Mouse (Mus musculus): ENCODE results near the gene Usp35. TPM values are rescaled to one million over a fixed set of nuclear protein-coding genes. Genes with fewer than 3 reads are reported as not detected.

The Usp35 gene
- total and polyA plus RNA-seq, 2 experiments from 2014 or later, result 3.8 to 15.0 TPM

GRCm38 (mm10) chr7:97296986-97297385 is 34.8 kb downstream of the Usp35 start:
- Histone ChIP-seq H3K27me3 (ENCODE audit: insufficient read depth, low read length) (no peaks in the 10 kb centered on the region), H3K4me1 (ENCODE audit: insufficient read depth) (no peaks in the 10 kb centered on the region), H3K27ac (ENCODE audit: low read depth, low read length) (no peak overlapping the region), H3K9me3 (ENCODE audit: low read length) (no peaks in the 10 kb centered on the region), H3K36me3 (ENCODE audit: insufficient read depth) (peaks cover 17% of the 10 kb centered on the region; the same call in 1 of the 2 replicates), H3K4me2 (ENCODE audit: low read depth) (no peak overlapping the region), H3K9ac (no peak overlapping the region), H3K4me3 (ENCODE audit: low read depth, low read length) (no peak overlapping the region)
- TF ChIP-seq CTCF (IDR thresholded peaks at IDR 0.05; ENCODE audit: low read depth), result no peak
- no peak for DNase-seq
- 49% methylated on average over 2 of the region's 2 CpGs for whole genome bisulfite sequencing
- ATAC-seq, result no peak

GRCm38 (mm10) chr7:97271068-97271467 is 60.8 kb downstream of the Usp35 start:
- H3K27ac ChIP-seq (ENCODE audit: low read depth, low read length), result no peak overlapping the region
- no peaks in the 10 kb centered on the region for H3K27me3 ChIP-seq (ENCODE audit: insufficient read depth, low read length)
- no peak for ATAC-seq
- H3K4me3 ChIP-seq (ENCODE audit: low read depth, low read length), result no peak overlapping the region
- DNase-seq, result no peak
- no peak overlapping the region for H3K4me2 ChIP-seq (ENCODE audit: low read depth)
- H3K9me3 ChIP-seq (ENCODE audit: low read length), result no peaks in the 10 kb centered on the region
- TF ChIP-seq CTCF (IDR thresholded peaks at IDR 0.05; ENCODE audit: low read depth), result no peak
- WGBS, result 82% methylated on average over 1 of the region's 1 CpGs
- H3K36me3 ChIP-seq (ENCODE audit: insufficient read depth), result no peaks in the 10 kb centered on the region
- no peaks in the 10 kb centered on the region for H3K4me1 ChIP-seq (ENCODE audit: insufficient read depth)
- H3K9ac ChIP-seq, result no peak overlapping the region

GRCm38 (mm10) chr7:97270367-97270766 is 61.5 kb downstream of the Usp35 start:
- Histone ChIP-seq H3K9ac (no peak overlapping the region), H3K4me2 (ENCODE audit: low read depth) (no peak overlapping the region), H3K4me1 (ENCODE audit: insufficient read depth) (no peaks in the 10 kb centered on the region), H3K27me3 (ENCODE audit: insufficient read depth, low read length) (no peaks in the 10 kb centered on the region), H3K4me3 (ENCODE audit: low read depth, low read length) (no peak overlapping the region), H3K36me3 (ENCODE audit: insufficient read depth) (no peaks in the 10 kb centered on the region), H3K27ac (ENCODE audit: low read depth, low read length) (no peak overlapping the region), H3K9me3 (ENCODE audit: low read length) (no peaks in the 10 kb centered on the region)
- no peak for TF ChIP-seq CTCF (IDR thresholded peaks at IDR 0.05; ENCODE audit: low read depth)
- DNase-seq (no peak), ATAC-seq (no peak)

GRCm38 (mm10) chr7:97262541-97262940 is 69.3 kb downstream of the Usp35 start:
- TF ChIP-seq CTCF (IDR thresholded peaks at IDR 0.05; ENCODE audit: low read depth), result no peak
- Histone ChIP-seq H3K9ac (no peak overlapping the region), H3K4me3 (ENCODE audit: low read depth, low read length) (no peak overlapping the region), H3K4me1 (ENCODE audit: insufficient read depth) (no peaks in the 10 kb centered on the region), H3K9me3 (ENCODE audit: low read length) (no peaks in the 10 kb centered on the region), H3K36me3 (ENCODE audit: insufficient read depth) (no peaks in the 10 kb centered on the region), H3K27ac (ENCODE audit: low read depth, low read length) (no peak overlapping the region), H3K27me3 (ENCODE audit: insufficient read depth, low read length) (no peaks in the 10 kb centered on the region), H3K4me2 (ENCODE audit: low read depth) (no peak overlapping the region)
- 52% methylated on average over 1 of the region's 1 CpGs for WGBS
- DNase-seq (no peak), ATAC-seq (no peak)

Other genes starting within 250 kb of the Usp35 start
- 3.9 and 4.9 TPM in 2 replicates for gene Kctd21, start 307 bp upstream of the Usp35 start, total RNA-seq (2014; rRNA removed)
- 2.4 and 3.1 TPM in 2 replicates for gene Kctd21, start 307 bp upstream of the Usp35 start, polyA plus RNA-seq (2015; fragmentation: Nextera tagmentation; extraction: Ambion mirVana)
- 3.5 and 7.5 TPM in 2 replicates for gene Alg8, start 39.6 kb upstream of the Usp35 start, total RNA-seq (2014; rRNA removed)
- 8.6 and 10.6 TPM in 2 replicates for gene Alg8, start 39.6 kb upstream of the Usp35 start, polyA plus RNA-seq (2015; fragmentation: Nextera tagmentation; extraction: Ambion mirVana)
- 384 and 445 TPM in 2 replicates for gene Ndufc2, start 68.0 kb upstream of the Usp35 start, total RNA-seq (2014; rRNA removed)
- 631 and 789 TPM in 2 replicates for gene Ndufc2, start 68.0 kb upstream of the Usp35 start, polyA plus RNA-seq (2015; fragmentation: Nextera tagmentation; extraction: Ambion mirVana)
- gene Thrsp, start 85.7 kb upstream of the Usp35 start, total RNA-seq (2014; rRNA removed), result 6.7 and 11.2 TPM in 2 replicates
- 8.6 and 11.7 TPM in 2 replicates for gene Thrsp, start 85.7 kb upstream of the Usp35 start, polyA plus RNA-seq (2015; fragmentation: Nextera tagmentation; extraction: Ambion mirVana)
- 0.05 and 0.38 TPM in 2 replicates for gene Kctd14, start 119.3 kb upstream of the Usp35 start, total RNA-seq (2014; rRNA removed)
- gene Kctd14, start 119.3 kb upstream of the Usp35 start, polyA plus RNA-seq (2015; fragmentation: Nextera tagmentation; extraction: Ambion mirVana), result 1.8 and 1.9 TPM in 2 replicates
- gene Ints4, start 148.9 kb upstream of the Usp35 start, total RNA-seq (2014; rRNA removed), result 30.0 and 36.0 TPM in 2 replicates
- 25.6 and 29.0 TPM in 2 replicates for gene Ints4, start 148.9 kb upstream of the Usp35 start, polyA plus RNA-seq (2015; fragmentation: Nextera tagmentation; extraction: Ambion mirVana)
- gene Aamdc, start 247.5 kb upstream of the Usp35 start, total RNA-seq (2014; rRNA removed), result 25.7 and 37.0 TPM in 2 replicates
- 56.6 and 59.3 TPM in 2 replicates for gene Aamdc, start 247.5 kb upstream of the Usp35 start, polyA plus RNA-seq (2015; fragmentation: Nextera tagmentation; extraction: Ambion mirVana)
- gene Rsf1, start 247.9 kb upstream of the Usp35 start, total RNA-seq (2014; rRNA removed), result 19.7 and 27.8 TPM in 2 replicates
- 13.7 and 22.1 TPM in 2 replicates for gene Rsf1, start 247.9 kb upstream of the Usp35 start, polyA plus RNA-seq (2015; fragmentation: Nextera tagmentation; extraction: Ambion mirVana)